Mouse (Mus musculus): Measurements from ENCODE around the gene Kiss1.

- no peak for TF ChIP-seq POLR2A (IDR thresholded peaks at IDR 0.05; ENCODE audit: borderline replicate concordance, control insufficient read depth, low read depth, low read length)
- TF ChIP-seq CTCF (IDR thresholded peaks at IDR 0.05; ENCODE audit: control insufficient read depth, insufficient read depth, low read length), result no peak; the same call in 1 of the 2 replicates
Measured at GRCm38 (mm10) chr1:133368644-133369043, 47.0 kb downstream of the Kiss1 start.

Measured in bone marrow, adult 2 months (tissue).